Mouse (Mus musculus) heart, embryonic 11.5 days (tissue): Measurements from ENCODE around the gene Zdhhc20. TPM values are rescaled to one million over a fixed set of nuclear protein-coding genes. Genes with fewer than 3 reads are reported as not detected.
"Not testable (repeated sequence)": the region's sequence is repeated elsewhere in the genome, so short reads cannot be mapped to it uniquely, and the experiment has no call there.

Source experiments
- ATAC-seq: fragments of 200-750 bp; cut with Nextera tagmentation; replicated peaks from 2 replicates; pipeline ENCODE4 v1.8.0; 2017; ENCODE audit warnings: moderate library complexity; ENCODE audit not compliant: insufficient number of reproducible peaks, low FRiP score, low TSS enrichment
- H3K27ac ChIP-seq: fragments of 300-500 bp; sonication (generic); 2 replicates; pipeline ENCODE4 v1.5.1; 2014; ENCODE audit warnings: mild to moderate bottlenecking, low read depth, low read length
- H3K27me3 ChIP-seq: fragments of 300-500 bp; sonication (generic); 2 replicates; pipeline ENCODE4 v1.6.1; 2014; ENCODE audit warnings: mild to moderate bottlenecking, low read length, mixed read lengths; ENCODE audit not compliant: control insufficient read depth, insufficient read depth
- H3K36me3 ChIP-seq: fragments of 300-500 bp; sonication (generic); 2 replicates; pipeline ENCODE4 v1.6.1; 2014; ENCODE audit warnings: mild to moderate bottlenecking, low read length, moderate library complexity, mixed read lengths; ENCODE audit not compliant: control insufficient read depth, insufficient read depth
- H3K4me1 ChIP-seq: fragments of 300-500 bp; sonication (generic); 2 replicates; pipeline ENCODE4 v1.6.1; 2014; ENCODE audit warnings: low read length; ENCODE audit not compliant: control insufficient read depth, insufficient read depth
- H3K4me2 ChIP-seq: fragments of 300-500 bp; sonication (generic); 2 replicates; pipeline ENCODE4 v1.6.1; 2014; ENCODE audit warnings: mild to moderate bottlenecking, moderate library complexity
- H3K4me3 ChIP-seq: fragments of 300-500 bp; sonication (generic); 2 replicates; pipeline ENCODE4 v1.5.1; 2014; ENCODE audit warnings: low read depth, low read length
- H3K9ac ChIP-seq: fragments of 300-500 bp; sonication (generic); 2 replicates; pipeline ENCODE4 v1.6.1; 2014; ENCODE audit warnings: mild to moderate bottlenecking, low read depth, low read length, moderate library complexity
- H3K9me3 ChIP-seq: fragments of 300-500 bp; sonication (generic); replicated peaks from 2 replicates; pipeline ENCODE4 v1.6.1; 2016; ENCODE audit warnings: low read length; ENCODE audit not compliant: control insufficient read depth
- WGBS: fragments of 180-500 bp; shearing (Covaris S2); extraction: QIAGEN DNeasy Blood & Tissue Kit; methylation state at CpG from one replicate; pipeline ENCODE4 v1.1.7; 2014; ENCODE audit not compliant: insufficient replicate concordance; 5-methylcytosine and 5-hydroxymethylcytosine counted together
- polyA plus RNA-seq: library from polyadenylated mRNA; unstranded; fragments of >200 nt; fragmentation: Nextera tagmentation; extraction: Ambion mirVana; gene quantifications from 2 replicates; pipeline ENCODE4 v1.2.1, GENCODE M21; 2014

Gene Zdhhc20
- polyA plus RNA-seq, 1 experiment from 2014 or later: 52.8 TPM

GRCm38 (mm10) chr14:57919148-57919875 is 29.2 kb upstream of the Zdhhc20 start:
- peaks cover 4% of the 10 kb centered on the region for H3K4me1 ChIP-seq
- peaks cover 7% of the 10 kb centered on the region for H3K36me3 ChIP-seq
- no peak overlapping the region for H3K9ac ChIP-seq
- H3K4me2 ChIP-seq: no peak overlapping the region
- H3K9me3 ChIP-seq: no peaks in the 10 kb centered on the region
- 86% methylated on average over 17 of the region's 17 CpGs for WGBS
- ATAC-seq: no peak
- no peak overlapping the region for H3K4me3 ChIP-seq
- no peaks in the 10 kb centered on the region for H3K27me3 ChIP-seq
- H3K27ac ChIP-seq: no peak overlapping the region

- WGBS: 72% methylated on average over 6 of the region's 6 CpGs
- H3K27ac ChIP-seq: no peak overlapping the region
- H3K9me3 ChIP-seq: no peaks in the 10 kb centered on the region
- ATAC-seq: no peak
- no peak overlapping the region for H3K4me3 ChIP-seq
- no peak overlapping the region for H3K4me2 ChIP-seq
- no peak overlapping the region for H3K9ac ChIP-seq
- H3K4me1 ChIP-seq: no peaks in the 10 kb centered on the region
- H3K27me3 ChIP-seq: no peaks in the 10 kb centered on the region
- H3K36me3 ChIP-seq: peaks cover 2% of the 10 kb centered on the region
These were observed 25.3 kb upstream of the Zdhhc20 start for GRCm38 (mm10) chr14:57915341-57915740.

GRCm38 (mm10) chr14:57912211-57913007 is 22.3 kb upstream of the Zdhhc20 start:
- not testable (repeated sequence) for H3K9me3 ChIP-seq, H3K27me3 ChIP-seq, ATAC-seq, H3K27ac ChIP-seq, H3K9ac ChIP-seq, H3K4me2 ChIP-seq, H3K36me3 ChIP-seq, H3K4me1 ChIP-seq, H3K4me3 ChIP-seq
- WGBS: 31% methylated on average over 1 of the region's 1 CpGs

GRCm38 (mm10) chr14:57911787-57912186 is 21.7 kb upstream of the Zdhhc20 start:
- H3K4me1 ChIP-seq, H3K27me3 ChIP-seq, H3K9ac ChIP-seq, H3K27ac ChIP-seq, H3K4me2 ChIP-seq, H3K36me3 ChIP-seq, H3K9me3 ChIP-seq, H3K4me3 ChIP-seq, ATAC-seq: not testable (repeated sequence)

GRCm38 (mm10) chr14:57911316-57911715 is 21.2 kb upstream of the Zdhhc20 start:
- Histone ChIP-seq H3K4me1 (no peaks in the 10 kb centered on the region), H3K27ac (no peak overlapping the region), H3K4me3 (no peak overlapping the region), H3K9ac (no peak overlapping the region), H3K27me3 (no peaks in the 10 kb centered on the region), H3K36me3 (no peaks in the 10 kb centered on the region; the same call in 1 of the 2 replicates), H3K4me2 (no peak overlapping the region), H3K9me3 (no peaks in the 10 kb centered on the region)
- 66% methylated on average over 4 of the region's 4 CpGs for WGBS
- ATAC-seq: no peak

- Histone ChIP-seq H3K4me2 (peak overlapping the region; percentile 65), H3K4me1 (no peaks in the 10 kb centered on the region), H3K4me3 (peak overlapping the region; percentile 23), H3K9ac (peak overlapping the region; percentile 71), H3K27ac (no peak overlapping the region), H3K27me3 (no peaks in the 10 kb centered on the region), H3K9me3 (no peaks in the 10 kb centered on the region), H3K36me3 (no peaks in the 10 kb centered on the region)
- 21% methylated on average over 26 of the region's 26 CpGs for WGBS
- peak; percentile 79 for ATAC-seq
These were observed 20.5 kb upstream of the Zdhhc20 start for GRCm38 (mm10) chr14:57910501-57911068.

GRCm38 (mm10) chr14:57909297-57909696 is 19.2 kb upstream of the Zdhhc20 start:
- Histone ChIP-seq H3K9me3 (no peaks in the 10 kb centered on the region), H3K27me3 (no peaks in the 10 kb centered on the region), H3K4me1 (no peaks in the 10 kb centered on the region), H3K4me3 (no peak overlapping the region), H3K36me3 (no peaks in the 10 kb centered on the region), H3K9ac (no peak overlapping the region), H3K4me2 (no peak overlapping the region), H3K27ac (no peak overlapping the region)
- 67% methylated on average over 5 of the region's 5 CpGs for WGBS
- no peak for ATAC-seq

- H3K4me2 ChIP-seq: no peak overlapping the region
- ATAC-seq: no peak
- H3K4me3 ChIP-seq: no peak overlapping the region
- H3K9me3 ChIP-seq: no peaks in the 10 kb centered on the region
- H3K4me1 ChIP-seq: no peaks in the 10 kb centered on the region
- H3K9ac ChIP-seq: no peak overlapping the region
- WGBS: 62% methylated on average over 2 of the region's 2 CpGs
- H3K27ac ChIP-seq: no peak overlapping the region
- no peaks in the 10 kb centered on the region for H3K27me3 ChIP-seq
- no peaks in the 10 kb centered on the region for H3K36me3 ChIP-seq
These were observed 18.4 kb upstream of the Zdhhc20 start for GRCm38 (mm10) chr14:57908431-57908830.
